Mouse (Mus musculus) right cerebral cortex, postnatal 14 days (tissue): ENCODE results near the gene Slc35f2.

ENCODE experiments used
- DNase-seq: peaks from one replicate; pipeline ENCODE4 v3.0.0; 2022

The Slc35f2 gene

GRCm38 (mm10) chr9:53829081-53829865 lies 57.9 kb downstream of the Slc35f2 start:
- peak; percentile 33 for DNase-seq

DNA sequence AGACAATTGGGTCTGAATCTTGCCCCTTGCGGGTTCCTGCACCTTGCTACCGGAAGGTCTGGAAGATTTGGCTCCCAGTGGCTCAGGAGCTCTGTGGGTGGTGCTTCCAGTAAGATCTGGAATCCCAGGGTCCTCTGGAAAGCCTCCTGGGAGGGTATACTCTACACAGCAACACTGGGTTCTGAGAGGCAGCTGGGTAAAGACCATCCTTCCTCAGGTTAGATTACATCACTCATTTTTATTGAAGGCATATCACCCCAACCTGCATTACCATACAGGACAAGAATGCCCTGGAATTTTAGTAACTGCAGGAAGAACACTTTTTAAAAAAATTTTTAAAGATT lies 58.5 kb downstream of the Slc35f2 start:
- DNase-seq = no peak

DNA sequence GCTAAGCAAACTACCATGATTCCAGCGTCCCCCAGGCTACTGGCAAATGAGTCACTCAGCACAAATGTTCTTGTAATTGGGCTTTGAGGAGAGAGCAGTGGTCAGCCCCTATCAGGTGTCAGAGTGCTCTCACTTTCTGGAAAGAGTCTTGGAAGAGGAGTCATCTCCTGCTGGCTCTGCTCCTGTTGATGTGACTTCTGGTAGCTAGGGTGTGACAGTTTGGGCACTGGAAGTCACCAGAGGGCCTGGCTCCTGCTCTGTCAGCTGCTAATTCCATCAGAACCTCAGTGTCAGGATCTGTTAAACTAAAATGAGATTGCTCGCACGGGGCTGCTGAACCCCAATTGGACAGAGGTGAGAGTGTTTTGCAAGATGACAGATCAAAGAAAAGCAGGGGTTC lies 63.7 kb downstream of the Slc35f2 start:
- DNase-seq = no peak

GRCm38 (mm10) chr9:53835976-53836375 lies 64.6 kb downstream of the Slc35f2 start:
- DNase-seq = no peak

- no peak for DNase-seq
Measured at GRCm38 (mm10) chr9:53838816-53839215, 67.5 kb downstream of the Slc35f2 start.

- no peak for DNase-seq
Measured at GRCm38 (mm10) chr9:53848548-53848947, 77.2 kb downstream of the Slc35f2 start.

GRCm38 (mm10) chr9:53849864-53850263 lies 78.5 kb downstream of the Slc35f2 start, which contains the start of gene Sln:
TSS of gene Sln (plus strand) at chr9:53850164.
- no peak for DNase-seq

- no peak for DNase-seq
Measured at GRCm38 (mm10) chr9:53852158-53852557, 80.8 kb downstream of the Slc35f2 start.

DNA sequence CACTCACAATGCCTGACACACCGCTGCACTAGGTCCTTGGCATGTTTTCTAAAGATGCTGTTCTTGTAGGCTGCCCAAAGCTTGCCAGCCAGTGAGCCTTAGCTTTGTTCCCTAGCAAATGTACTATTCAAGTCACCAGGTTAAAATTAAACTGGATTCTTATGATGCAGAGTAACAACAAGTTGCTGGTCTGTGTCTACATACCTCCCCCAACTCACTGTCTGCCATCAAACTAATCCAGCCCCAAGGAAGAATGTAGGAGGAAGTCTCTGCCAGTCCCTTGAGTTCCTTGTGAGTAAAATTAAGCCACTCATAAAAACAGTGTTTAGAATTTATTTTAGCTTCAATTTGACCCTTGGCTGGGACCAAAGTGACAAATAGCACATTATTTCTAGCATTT lies 82.3 kb downstream of the Slc35f2 start:
- no peak for DNase-seq

DNA sequence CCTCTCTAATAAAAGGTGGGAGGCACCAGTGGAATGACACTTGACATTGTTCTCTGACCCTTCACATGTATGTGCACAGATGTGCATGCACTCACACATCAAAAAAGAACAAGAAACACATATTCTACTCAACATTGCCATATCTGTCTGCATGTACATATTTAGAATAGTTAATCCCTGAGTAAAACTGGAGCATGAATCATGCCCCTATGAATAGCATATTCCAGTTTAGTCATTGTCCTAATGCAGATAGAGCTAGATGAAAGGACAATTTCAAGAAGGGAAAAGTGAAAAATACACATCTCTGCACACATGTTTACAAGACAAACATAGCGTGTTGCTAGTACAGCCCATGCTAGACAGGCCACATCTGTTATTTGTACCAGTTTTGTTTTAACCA lies 83.2 kb downstream of the Slc35f2 start:
- no peak for DNase-seq

DNA sequence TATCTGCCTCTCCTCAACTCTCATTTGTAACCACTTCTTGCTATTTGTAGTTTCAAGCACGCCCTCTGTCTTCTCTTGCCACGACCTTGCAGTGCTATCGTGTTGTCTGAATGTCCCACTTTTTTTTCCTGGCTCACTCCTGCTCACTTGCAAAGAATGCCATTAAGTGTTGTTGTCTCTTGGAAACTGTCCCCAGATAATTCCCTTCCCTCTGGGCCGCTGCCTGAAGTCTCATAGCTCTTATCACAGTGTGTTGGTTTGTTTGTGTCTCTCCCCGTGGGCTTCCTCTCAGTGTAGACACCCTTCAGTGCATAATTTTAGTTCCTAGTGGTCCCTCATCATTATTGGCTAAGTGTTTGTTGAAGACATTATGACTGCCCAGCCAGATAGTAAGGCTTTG lies 86.5 kb downstream of the Slc35f2 start:
- DNase-seq = no peak
